Mouse (Mus musculus) CD4-positive, CD25-positive, alpha-beta regulatory T cell, adult 9 weeks (primary cell): ENCODE data around the gene Ahnak. TPM values are rescaled to one million over a fixed set of nuclear protein-coding genes. Genes with fewer than 3 reads are reported as not detected.

Experiments
- polyA plus RNA-seq: library from polyadenylated mRNA; unstranded; fragments of 100-300 nt; shearing (Covaris generic); gene quantifications from one replicate; pipeline ENCODE4 v1.2.1, GENCODE M21; 2017

The Ahnak gene
- polyA plus RNA-seq, result 81.5 TPM

GRCm38 (mm10) chr19:8989066-8989566, at the start of gene Ahnak:
TSS of gene Ahnak (plus strand) at chr19:8989284.

DNA sequence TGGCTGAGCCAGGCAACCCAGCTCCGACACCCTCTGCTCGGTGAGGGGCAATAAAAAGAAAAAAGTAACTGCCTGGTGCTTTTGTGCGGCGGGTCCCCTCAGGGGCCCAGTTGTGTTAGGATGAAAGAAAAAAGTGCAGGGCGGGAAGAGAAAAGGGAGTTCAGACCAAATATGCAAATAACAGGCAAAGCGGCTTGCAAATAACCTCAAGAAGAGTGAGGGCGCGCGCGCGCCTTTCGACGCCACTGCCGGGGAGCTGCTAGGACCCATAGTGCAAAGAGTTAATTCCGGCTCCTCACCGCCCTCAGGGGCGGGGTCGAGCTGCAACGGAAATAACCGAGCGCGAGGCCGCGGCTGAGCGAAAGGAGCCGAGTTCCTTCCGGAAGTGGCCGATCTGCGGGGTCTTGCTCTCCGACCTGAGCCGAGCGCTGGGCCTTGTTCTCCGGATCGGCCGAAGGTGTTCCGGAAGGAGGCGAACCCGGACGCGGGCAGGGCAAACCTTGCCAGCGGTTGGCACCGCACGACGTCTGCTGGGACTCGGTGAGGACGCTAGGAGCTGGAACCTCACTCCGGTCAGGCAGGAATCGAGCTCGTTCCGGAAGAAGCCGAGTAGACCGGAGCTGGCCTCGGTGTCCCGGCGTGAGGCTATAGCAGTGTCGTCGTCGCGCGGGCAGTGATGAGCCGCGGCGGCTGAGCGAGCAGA, 47.4 kb upstream of the Ahnak start, which contains the start of gene Mta2:
Mta2 (plus strand) TSS at position 361 of the 703 bp plus-strand sequence.

GRCm38 (mm10) chr19:8953135-8954039, 35.7 kb upstream of the Ahnak start, which contains the start of gene Tut1:
TSS of gene Tut1 (plus strand) at chr19:8953847.

GRCm38 (mm10) chr19:8966590-8967372, 22.3 kb upstream of the Ahnak start, which contains the start of gene Eef1g:
TSS of gene Eef1g (plus strand) at chr19:8967041.

DNA sequence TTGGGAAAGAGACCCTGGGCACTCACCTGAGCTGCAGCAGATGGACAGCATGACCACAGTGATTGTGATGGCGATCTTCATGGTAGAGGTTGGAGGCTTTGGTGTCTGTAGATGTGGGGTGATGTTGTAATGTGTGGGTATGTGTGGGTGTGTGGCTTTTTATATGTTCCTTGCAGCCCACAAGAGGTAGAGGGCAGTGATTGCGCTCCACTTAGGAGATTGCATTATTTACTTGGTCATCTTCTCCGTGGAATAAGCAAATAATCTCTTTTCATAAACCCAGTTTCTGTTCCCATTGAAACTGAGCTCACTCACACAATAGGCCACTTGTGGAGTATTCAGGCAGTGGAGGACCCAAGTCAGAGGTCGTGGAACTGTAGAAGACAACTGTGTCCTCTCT, 98.7 kb downstream of the Ahnak start, which contains the start of gene Scgb1a1:
Scgb1a1 (minus strand) TSS at position 138 of the 400 bp plus-strand sequence.

Other genes starting within 250 kb of the Ahnak start
- 1.3 TPM for gene 1700092M07Rik, start 248.6 kb upstream of the Ahnak start, polyA plus RNA-seq
- gene Stx5a, start 247.9 kb upstream of the Ahnak start, polyA plus RNA-seq, result 183 TPM
- gene Nxf1, start 232.2 kb upstream of the Ahnak start, polyA plus RNA-seq, result 267 TPM
- 114 TPM for gene Tmem223, start 218.3 kb upstream of the Ahnak start, polyA plus RNA-seq
- gene Tmem179b, start 214.8 kb upstream of the Ahnak start, polyA plus RNA-seq, result 189 TPM
- gene Taf6l, start 202.9 kb upstream of the Ahnak start, polyA plus RNA-seq, result 4.1 TPM
- gene Polr2g, start 190.7 kb upstream of the Ahnak start, polyA plus RNA-seq, result 194 TPM
- 4.8 TPM for gene Zbtb3, start 186.7 kb upstream of the Ahnak start, polyA plus RNA-seq
- gene Ttc9c, start 170.0 kb upstream of the Ahnak start, polyA plus RNA-seq, result 52.7 TPM
- gene Hnrnpul2, start 169.3 kb upstream of the Ahnak start, polyA plus RNA-seq, result 5.2 TPM
- gene AC129217.1, start 159.5 kb upstream of the Ahnak start, polyA plus RNA-seq, result not detected
- 120 TPM for gene Bscl2, start 151.8 kb upstream of the Ahnak start, polyA plus RNA-seq
- gene Gng3, start 150.1 kb upstream of the Ahnak start, polyA plus RNA-seq, result 0.36 TPM
- gene Lrrn4cl, start 138.5 kb upstream of the Ahnak start, polyA plus RNA-seq, result 0.11 TPM
- 163 TPM for gene Ubxn1, start 117.8 kb upstream of the Ahnak start, polyA plus RNA-seq
- 103 TPM for gene Uqcc3, start 108.4 kb upstream of the Ahnak start, polyA plus RNA-seq
- 88.4 TPM for gene Lbhd1, start 105.6 kb upstream of the Ahnak start, polyA plus RNA-seq
- not detected for gene Gm49403, start 105.4 kb upstream of the Ahnak start, polyA plus RNA-seq
- 66.5 TPM for gene 1810009A15Rik, start 100.4 kb upstream of the Ahnak start, polyA plus RNA-seq
- not detected for gene Gm49416, start 100.4 kb upstream of the Ahnak start, polyA plus RNA-seq
- 38.9 TPM for gene Ints5, start 96.3 kb upstream of the Ahnak start, polyA plus RNA-seq
- gene Ganab, start 91.2 kb upstream of the Ahnak start, polyA plus RNA-seq, result 138 TPM
- gene B3gat3, start 68.9 kb upstream of the Ahnak start, polyA plus RNA-seq, result 27.6 TPM
- 10.9 TPM for gene Rom1, start 59.9 kb upstream of the Ahnak start, polyA plus RNA-seq
- 59.8 TPM for gene Eml3, start 59.7 kb upstream of the Ahnak start, polyA plus RNA-seq
- 130 TPM for gene Mta2, start 47.4 kb upstream of the Ahnak start, polyA plus RNA-seq
- gene Tut1, start 35.4 kb upstream of the Ahnak start, polyA plus RNA-seq, result 49.0 TPM
- gene Eef1g, start 22.2 kb upstream of the Ahnak start, polyA plus RNA-seq, result 342 TPM
- gene Scgb1a1, start 98.7 kb downstream of the Ahnak start, polyA plus RNA-seq, result not detected
- gene Asrgl1, start 146.4 kb downstream of the Ahnak start, polyA plus RNA-seq, result 29.7 TPM